In genomic region chr11:101252941-101253340, GRCm38 (mm10) we compare ENCODE assay signal across 7 mouse cellular contexts. TPM values are rescaled to one million over a fixed set of nuclear protein-coding genes. Genes with fewer than 3 reads are reported as not detected.
DNase-seq lines count a peak whose midpoint lies in the region; ATAC-seq and TF ChIP-seq lines count a peak whose summit lies in the region.

No protein-coding gene starts in this region.

- H3K9ac ChIP-seq in forebrain, embryonic 12.5 days = peak overlapping the region; percentile 91
- peak overlapping the region; percentile 90 for H3K9ac ChIP-seq in limb, embryonic 12.5 days (replicated peaks)
- peak overlapping the region; percentile 83 for H3K9ac ChIP-seq in stomach, postnatal 0 days (ENCODE audit: low read length)

- peaks cover 16% of the 10 kb centered on the region for H3K4me1 ChIP-seq in forebrain, embryonic 12.5 days
- H3K4me1 ChIP-seq in limb, embryonic 12.5 days (replicated peaks) = peaks cover 20% of the 10 kb centered on the region
- H3K4me1 ChIP-seq in stomach, postnatal 0 days (replicated peaks; ENCODE audit: control insufficient read depth, insufficient read depth) = no peaks in the 10 kb centered on the region; the same call in none of the 2 replicates

- ATAC-seq in forebrain, embryonic 12.5 days (ENCODE audit: low FRiP score) = no peak
- no peak for ATAC-seq in limb, embryonic 12.5 days (ENCODE audit: insufficient number of reproducible peaks, insufficient read depth, low FRiP score, low TSS enrichment, low read depth)
- 0 out of 2 replicates have a peak, but pooled peaks have one; percentile 19 for ATAC-seq in stomach, postnatal 0 days (ENCODE audit: low FRiP score, low TSS enrichment)

- TF ChIP-seq EP300 in stomach, postnatal 0 days (optimal IDR thresholded peaks at IDR 0.05) = no peak

- H3K9me3 ChIP-seq in forebrain, embryonic 12.5 days = no peaks in the 10 kb centered on the region
- no peaks in the 10 kb centered on the region for H3K9me3 ChIP-seq in limb, embryonic 12.5 days
- H3K9me3 ChIP-seq in stomach, postnatal 0 days (ENCODE audit: control insufficient read depth, low read length) = no peaks in the 10 kb centered on the region

- peak overlapping the region; percentile 90 for H3K4me3 ChIP-seq in forebrain, embryonic 12.5 days (replicated peaks)
- H3K4me3 ChIP-seq in limb, embryonic 12.5 days (replicated peaks) = peak overlapping the region; percentile 90
- peak overlapping the region; percentile 75 for H3K4me3 ChIP-seq in stomach, postnatal 0 days (ENCODE audit: low read depth, low read length)

- WGBS in forebrain, embryonic 12.5 days = 19% methylated on average over 7 of the region's 7 CpGs
- WGBS in limb, embryonic 12.5 days = 17% methylated on average over 7 of the region's 7 CpGs
- WGBS in stomach, postnatal 0 days = 3% methylated on average over 7 of the region's 7 CpGs

- H3K4me2 ChIP-seq in forebrain, embryonic 12.5 days = peak overlapping the region; percentile 95
- peak overlapping the region; percentile 95 for H3K4me2 ChIP-seq in limb, embryonic 12.5 days
- H3K4me2 ChIP-seq in stomach, postnatal 0 days (replicated peaks; ENCODE audit: low read depth) = peak overlapping the region; percentile 82

- 0 out of 2 replicates have a peak, but pooled peaks cover 5% of the 10 kb centered on the region for H3K36me3 ChIP-seq in forebrain, embryonic 12.5 days (replicated peaks)
- H3K36me3 ChIP-seq in limb, embryonic 12.5 days = peaks cover 17% of the 10 kb centered on the region
- no peaks in the 10 kb centered on the region; the same call in 1 of the 2 replicates for H3K36me3 ChIP-seq in stomach, postnatal 0 days (ENCODE audit: control insufficient read depth, insufficient read depth, low read length)

- no peak overlapping the region for H3K27ac ChIP-seq in forebrain, embryonic 12.5 days
- H3K27ac ChIP-seq in limb, embryonic 12.5 days = peak overlapping the region; percentile 88
- peak overlapping the region; percentile 92 for H3K27ac ChIP-seq in stomach, postnatal 0 days (replicated peaks)

- no peak for TF ChIP-seq CTCF in stomach, postnatal 0 days (IDR thresholded peaks at IDR 0.05; ENCODE audit: low read depth)

- peaks cover 7% of the 10 kb centered on the region for H3K27me3 ChIP-seq in forebrain, embryonic 12.5 days
- peaks cover 4% of the 10 kb centered on the region for H3K27me3 ChIP-seq in limb, embryonic 12.5 days
- H3K27me3 ChIP-seq in stomach, postnatal 0 days (ENCODE audit: control insufficient read depth, insufficient read depth, low read length) = no peaks in the 10 kb centered on the region

- DNase-seq in 3T3-L1 (ENCODE audit: low read depth, low spot score) (peak; percentile 66), A20 (ENCODE audit: low read depth, low spot score) (peak; percentile 71)
- peak; percentile 32 for DNase-seq in stomach, postnatal 0 days (ENCODE audit: low spot score)
- DNase-seq in layer of hippocampus, postnatal 36 days = no peak
- DNase-seq in urinary bladder, postnatal 4 days (ENCODE audit: low spot score in 2 of 2) = no peak

RNA-seq across cellular contexts. Expression of gene Vps25, which starts 0.6 kb away (rescaled TPM):
- 90.4 and 93.1 TPM in 2 replicates for polyA plus RNA-seq in forebrain, embryonic 12.5 days (2016; fragmentation: Nextera tagmentation; extraction: Ambion mirVana)
- polyA plus RNA-seq in limb, embryonic 12.5 days (2016; fragmentation: Nextera tagmentation; extraction: Ambion mirVana) = 94.1 and 104 TPM in 2 replicates
- 141 and 157 TPM in 2 replicates for polyA plus RNA-seq in stomach, postnatal 0 days (2015; fragmentation: Nextera tagmentation; extraction: Ambion mirVana)
- 10 to 100 TPM; 63.0 to 66.0 TPM for total RNA-seq in layer of hippocampus, postnatal 36 days (2021)

RNA-seq across cellular contexts. Expression of gene Ramp2, which starts 7.1 kb away (rescaled TPM):
- polyA plus RNA-seq in forebrain, embryonic 12.5 days (2016; fragmentation: Nextera tagmentation; extraction: Ambion mirVana) = 43.7 and 49.6 TPM in 2 replicates
- 53.0 and 61.5 TPM in 2 replicates for polyA plus RNA-seq in limb, embryonic 12.5 days (2016; fragmentation: Nextera tagmentation; extraction: Ambion mirVana)
- polyA plus RNA-seq in stomach, postnatal 0 days (2015; fragmentation: Nextera tagmentation; extraction: Ambion mirVana) = 62.3 and 64.9 TPM in 2 replicates
- 10 to 100 TPM; 63.7 to 68.0 TPM for total RNA-seq in layer of hippocampus, postnatal 36 days (2021)

RNA-seq across cellular contexts. Expression of gene Wnk4, which starts 7.4 kb away (rescaled TPM):
- 5.7 and 7.5 TPM in 2 replicates for polyA plus RNA-seq in forebrain, embryonic 12.5 days (2016; fragmentation: Nextera tagmentation; extraction: Ambion mirVana)
- polyA plus RNA-seq in limb, embryonic 12.5 days (2016; fragmentation: Nextera tagmentation; extraction: Ambion mirVana) = 9.4 and 12.4 TPM in 2 replicates
- 15.9 and 18.4 TPM in 2 replicates for polyA plus RNA-seq in stomach, postnatal 0 days (2015; fragmentation: Nextera tagmentation; extraction: Ambion mirVana)
- 1 to 10 TPM; 6.4 to 8.3 TPM for total RNA-seq in layer of hippocampus, postnatal 36 days (2021)

RNA-seq across cellular contexts. Expression of gene Cntd1, which starts 25.9 kb away (rescaled TPM):
- polyA plus RNA-seq in forebrain, embryonic 12.5 days (2016; fragmentation: Nextera tagmentation; extraction: Ambion mirVana) = 1.6 TPM in 2 replicates
- 1.0 and 1.6 TPM in 2 replicates for polyA plus RNA-seq in limb, embryonic 12.5 days (2016; fragmentation: Nextera tagmentation; extraction: Ambion mirVana)
- polyA plus RNA-seq in stomach, postnatal 0 days (2015; fragmentation: Nextera tagmentation; extraction: Ambion mirVana) = 0.30 and 0.33 TPM in 2 replicates
- under 1 TPM; 0.58 to 0.67 TPM for total RNA-seq in layer of hippocampus, postnatal 36 days (2021)

RNA-seq across cellular contexts. Expression of gene Coa3, which starts 26.0 kb away (rescaled TPM):
- 178 and 183 TPM in 2 replicates for polyA plus RNA-seq in forebrain, embryonic 12.5 days (2016; fragmentation: Nextera tagmentation; extraction: Ambion mirVana)
- polyA plus RNA-seq in limb, embryonic 12.5 days (2016; fragmentation: Nextera tagmentation; extraction: Ambion mirVana) = 193 and 204 TPM in 2 replicates
- 175 and 180 TPM in 2 replicates for polyA plus RNA-seq in stomach, postnatal 0 days (2015; fragmentation: Nextera tagmentation; extraction: Ambion mirVana)
- total RNA-seq in layer of hippocampus, postnatal 36 days (2021) = 100 to 1,000 TPM in 1 of 2 experiments, 10 to 100 TPM in 1; 96.7 to 113 TPM

Comparison
In these comparisons a context has a peak if more than half of its experiments do, and no peak if none do; other contexts are left out.
1. DNase-seq: peak in 3T3-L1 (single experiment), A20 (single experiment) and stomach, postnatal 0 days (single experiment); none in layer of hippocampus, postnatal 36 days (0 of 2) and urinary bladder, postnatal 4 days (0 of 2).
2. Peak in every context shown above with its lines, with median percentiles within 50 percentile points of each other: H3K4me2 ChIP-seq, H3K4me3 ChIP-seq and H3K9ac ChIP-seq.